Mouse (Mus musculus): ENCODE results near the gene Mt1. TPM values are rescaled to one million over a fixed set of nuclear protein-coding genes. Genes with fewer than 3 reads are reported as not detected.
"Not testable (repeated sequence)": the region's sequence is repeated elsewhere in the genome, so short reads cannot be mapped to it uniquely, and the experiment has no call there.

The Mt1 gene
- polyA plus RNA-seq (2014; fragmentation: Nextera tagmentation; extraction: Ambion mirVana): 438 and 453 TPM in 2 replicates

DNA sequence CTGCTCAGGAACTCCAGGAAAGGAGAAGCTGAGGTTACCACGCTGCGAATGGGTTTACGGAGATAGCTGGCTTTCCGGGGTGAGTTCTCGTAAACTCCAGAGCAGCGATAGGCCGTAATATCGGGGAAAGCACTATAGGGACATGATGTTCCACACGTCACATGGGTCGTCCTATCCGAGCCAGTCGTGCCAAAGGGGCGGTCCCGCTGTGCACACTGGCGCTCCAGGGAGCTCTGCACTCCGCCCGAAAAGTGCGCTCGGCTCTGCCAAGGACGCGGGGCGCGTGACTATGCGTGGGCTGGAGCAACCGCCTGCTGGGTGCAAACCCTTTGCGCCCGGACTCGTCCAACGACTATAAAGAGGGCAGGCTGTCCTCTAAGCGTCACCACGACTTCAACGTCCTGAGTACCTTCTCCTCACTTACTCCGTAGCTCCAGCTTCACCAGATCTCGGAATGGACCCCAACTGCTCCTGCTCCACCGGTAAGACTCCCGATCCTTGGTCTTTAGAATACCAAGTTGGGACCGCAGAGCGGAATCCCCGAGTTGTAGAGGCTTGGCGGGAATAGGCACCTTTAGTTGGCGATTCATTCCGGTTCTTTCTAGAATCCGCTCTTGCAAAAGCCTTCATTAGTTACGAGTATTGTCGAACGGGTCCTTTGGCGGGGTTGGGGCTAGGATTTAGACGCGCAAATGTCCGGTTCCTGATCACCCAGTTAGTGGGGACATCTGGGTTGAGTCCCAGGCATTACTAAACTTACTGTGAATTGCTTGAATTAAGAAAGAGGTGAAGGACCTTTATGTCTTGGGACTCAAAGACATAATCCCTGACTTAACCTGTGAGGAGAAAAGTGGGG lies at the start of gene Mt1:
TSS of gene Mt1 (plus strand) at position 226 of the 856 bp plus-strand sequence.
- Histone ChIP-seq H3K27ac (replicated peaks in 1 of 2; ENCODE audit: control insufficient read depth in 1 of 2, insufficient read depth in 1 of 2, low read depth in 2 of 2, low read length in 2 of 2) (peak within 1 kb of the TSS; percentile 54 to 83), H3K27me3 (ENCODE audit: control insufficient read depth, insufficient read depth, low read length) (peaks cover 56% of the 10 kb centered on the region), H3K4me2 (ENCODE audit: low read length) (peak within 1 kb of the TSS; percentile 84), H3K4me1 (ENCODE audit: control insufficient read depth in 2 of 2, insufficient read depth in 2 of 2, low read length in 2 of 2) (peaks cover 10 to 18% of the 10 kb centered on the region in 2 experiments), H3K9me3 (ENCODE audit: control insufficient read depth, low read length) (no peaks in the 10 kb centered on the region), H3K9ac (ENCODE audit: low read length) (peak within 1 kb of the TSS; percentile 82), H3K4me3 (ENCODE audit: control insufficient read depth in 1 of 2, insufficient read depth in 1 of 2, low read depth in 1 of 2, low read length in 2 of 2) (peak within 1 kb of the TSS; percentile 55 to 59), H3K36me3 (ENCODE audit: control insufficient read depth, insufficient read depth, low read length) (no peaks in the 10 kb centered on the region)
- WGBS: under 1% methylated on average over 50 of the region's 50 CpGs
- peak; percentile 85 for ATAC-seq (ENCODE audit: insufficient number of reproducible peaks, insufficient read depth, low FRiP score, low read depth)

- no peak overlapping the region for H3K27ac ChIP-seq (replicated peaks in 1 of 2; ENCODE audit: control insufficient read depth in 1 of 2, insufficient read depth in 1 of 2, low read depth in 2 of 2, low read length in 2 of 2)
- WGBS: 85% methylated on average over 6 of the region's 6 CpGs
- ATAC-seq (ENCODE audit: insufficient number of reproducible peaks, insufficient read depth, low FRiP score, low read depth): no peak
- no peaks in the 10 kb centered on the region for H3K36me3 ChIP-seq (ENCODE audit: control insufficient read depth, insufficient read depth, low read length)
- H3K4me1 ChIP-seq (ENCODE audit: control insufficient read depth in 2 of 2, insufficient read depth in 2 of 2, low read length in 2 of 2): no peaks in the 10 kb centered on the region
- no peak overlapping the region for H3K9ac ChIP-seq (ENCODE audit: low read length)
- no peak overlapping the region for H3K4me3 ChIP-seq (ENCODE audit: control insufficient read depth in 1 of 2, insufficient read depth in 1 of 2, low read depth in 1 of 2, low read length in 2 of 2)
- no peak overlapping the region for H3K4me2 ChIP-seq (ENCODE audit: low read length)
- H3K27me3 ChIP-seq (ENCODE audit: control insufficient read depth, insufficient read depth, low read length): no peaks in the 10 kb centered on the region
- 0 out of 2 replicates have a peak, but pooled peaks cover 4% of the 10 kb centered on the region for H3K9me3 ChIP-seq (ENCODE audit: control insufficient read depth, low read length)
Observed at GRCm38 (mm10) chr8:94129133-94129789, 49.6 kb upstream of the Mt1 start.

GRCm38 (mm10) chr8:94130126-94130525 lies 48.8 kb upstream of the Mt1 start:
- H3K27ac ChIP-seq (replicated peaks in 1 of 2; ENCODE audit: control insufficient read depth in 1 of 2, insufficient read depth in 1 of 2, low read depth in 2 of 2, low read length in 2 of 2): no peak overlapping the region
- H3K4me1 ChIP-seq (ENCODE audit: control insufficient read depth in 2 of 2, insufficient read depth in 2 of 2, low read length in 2 of 2): no peaks in the 10 kb centered on the region
- H3K4me3 ChIP-seq (ENCODE audit: control insufficient read depth in 1 of 2, insufficient read depth in 1 of 2, low read depth in 1 of 2, low read length in 2 of 2): no peak overlapping the region
- no peaks in the 10 kb centered on the region for H3K27me3 ChIP-seq (ENCODE audit: control insufficient read depth, insufficient read depth, low read length)
- 0 out of 2 replicates have a peak, but pooled peaks cover 4% of the 10 kb centered on the region for H3K9me3 ChIP-seq (ENCODE audit: control insufficient read depth, low read length)
- H3K9ac ChIP-seq (ENCODE audit: low read length): no peak overlapping the region
- no peaks in the 10 kb centered on the region for H3K36me3 ChIP-seq (ENCODE audit: control insufficient read depth, insufficient read depth, low read length)
- WGBS: 85% methylated on average over 4 of the region's 4 CpGs
- no peak for ATAC-seq (ENCODE audit: insufficient number of reproducible peaks, insufficient read depth, low FRiP score, low read depth)
- no peak overlapping the region for H3K4me2 ChIP-seq (ENCODE audit: low read length)

- H3K4me3 ChIP-seq (ENCODE audit: control insufficient read depth in 1 of 2, insufficient read depth in 1 of 2, low read depth in 1 of 2, low read length in 2 of 2): no peak overlapping the region
- ATAC-seq (ENCODE audit: insufficient number of reproducible peaks, insufficient read depth, low FRiP score, low read depth): no peak
- H3K4me2 ChIP-seq (ENCODE audit: low read length): no peak overlapping the region
- no peaks in the 10 kb centered on the region for H3K4me1 ChIP-seq (ENCODE audit: control insufficient read depth in 2 of 2, insufficient read depth in 2 of 2, low read length in 2 of 2)
- H3K9me3 ChIP-seq (ENCODE audit: control insufficient read depth, low read length): 0 out of 2 replicates have a peak, but pooled peaks cover 4% of the 10 kb centered on the region
- 83% methylated on average over 5 of the region's 5 CpGs for WGBS
- H3K27ac ChIP-seq (replicated peaks in 1 of 2; ENCODE audit: control insufficient read depth in 1 of 2, insufficient read depth in 1 of 2, low read depth in 2 of 2, low read length in 2 of 2): no peak overlapping the region
- H3K27me3 ChIP-seq (ENCODE audit: control insufficient read depth, insufficient read depth, low read length): peaks cover 2% of the 10 kb centered on the region; the same call in 1 of the 2 replicates
- H3K36me3 ChIP-seq (ENCODE audit: control insufficient read depth, insufficient read depth, low read length): no peaks in the 10 kb centered on the region
- no peak overlapping the region for H3K9ac ChIP-seq (ENCODE audit: low read length)
Observed at GRCm38 (mm10) chr8:94132096-94132495, 46.8 kb upstream of the Mt1 start.

GRCm38 (mm10) chr8:94134601-94135000 lies 44.3 kb upstream of the Mt1 start:
- ATAC-seq (ENCODE audit: insufficient number of reproducible peaks, insufficient read depth, low FRiP score, low read depth); H3K4me2 ChIP-seq (ENCODE audit: low read length); H3K4me1 ChIP-seq (ENCODE audit: control insufficient read depth in 2 of 2, insufficient read depth in 2 of 2, low read length in 2 of 2); H3K9ac ChIP-seq (ENCODE audit: low read length); H3K27ac ChIP-seq (replicated peaks in 1 of 2; ENCODE audit: control insufficient read depth in 1 of 2, insufficient read depth in 1 of 2, low read depth in 2 of 2, low read length in 2 of 2); H3K9me3 ChIP-seq (ENCODE audit: control insufficient read depth, low read length); H3K27me3 ChIP-seq (ENCODE audit: control insufficient read depth, insufficient read depth, low read length); H3K36me3 ChIP-seq (ENCODE audit: control insufficient read depth, insufficient read depth, low read length); H3K4me3 ChIP-seq (ENCODE audit: control insufficient read depth in 1 of 2, insufficient read depth in 1 of 2, low read depth in 1 of 2, low read length in 2 of 2): not testable (repeated sequence)
- WGBS: 53% methylated on average over 3 of the region's 3 CpGs

DNA sequence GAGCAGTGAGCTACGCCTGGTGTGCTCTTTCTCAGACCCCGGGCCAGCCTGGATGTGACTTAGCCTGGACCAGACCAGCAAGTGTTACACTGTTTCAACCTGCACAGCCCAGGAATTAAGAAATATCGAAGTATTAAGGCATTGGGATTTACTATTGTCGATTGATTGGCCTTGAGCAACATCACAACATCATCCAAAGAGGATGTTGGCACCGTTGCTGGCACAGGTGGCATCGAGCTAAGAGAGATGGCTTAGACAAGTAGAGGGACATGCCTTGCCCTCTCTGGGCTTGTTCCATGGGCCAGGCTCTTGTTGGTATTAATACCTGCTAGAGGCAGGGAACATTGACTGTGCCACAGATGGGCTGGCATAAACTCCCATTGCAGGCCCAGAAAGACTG lies 43.3 kb upstream of the Mt1 start:
- Histone ChIP-seq H3K4me3 (ENCODE audit: control insufficient read depth in 1 of 2, insufficient read depth in 1 of 2, low read depth in 1 of 2, low read length in 2 of 2) (no peak overlapping the region), H3K27me3 (ENCODE audit: control insufficient read depth, insufficient read depth, low read length) (peaks cover 2% of the 10 kb centered on the region; the same call in 1 of the 2 replicates), H3K36me3 (ENCODE audit: control insufficient read depth, insufficient read depth, low read length) (no peaks in the 10 kb centered on the region), H3K4me1 (ENCODE audit: control insufficient read depth in 2 of 2, insufficient read depth in 2 of 2, low read length in 2 of 2) (no peaks in the 10 kb centered on the region), H3K4me2 (ENCODE audit: low read length) (no peak overlapping the region), H3K9ac (ENCODE audit: low read length) (no peak overlapping the region), H3K27ac (replicated peaks in 1 of 2; ENCODE audit: control insufficient read depth in 1 of 2, insufficient read depth in 1 of 2, low read depth in 2 of 2, low read length in 2 of 2) (no peak overlapping the region), H3K9me3 (ENCODE audit: control insufficient read depth, low read length) (0 out of 2 replicates have a peak, but pooled peaks cover 4% of the 10 kb centered on the region)
- WGBS: 88% methylated on average over 6 of the region's 6 CpGs
- ATAC-seq (ENCODE audit: insufficient number of reproducible peaks, insufficient read depth, low FRiP score, low read depth): no peak

DNA sequence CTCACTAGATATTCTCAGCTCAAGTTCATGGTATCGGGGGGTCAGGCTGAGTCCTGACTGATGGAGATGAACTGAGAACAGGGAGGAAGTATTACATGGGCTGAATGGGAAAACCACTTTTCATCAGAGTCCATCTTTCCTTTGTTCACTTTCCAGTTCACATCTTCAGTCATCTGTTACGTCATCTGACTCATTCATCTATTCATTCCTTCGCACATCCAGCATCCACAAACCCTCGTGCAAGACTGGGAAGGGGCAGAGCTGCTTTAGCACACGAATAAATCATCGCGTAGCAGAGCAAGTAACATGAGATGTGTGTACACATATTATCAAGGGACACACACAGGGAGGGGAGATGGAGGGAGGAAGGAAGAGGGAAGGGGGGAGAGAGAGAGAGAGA lies 42.7 kb upstream of the Mt1 start:
- Histone ChIP-seq H3K4me2 (ENCODE audit: low read length) (no peak overlapping the region), H3K27me3 (ENCODE audit: control insufficient read depth, insufficient read depth, low read length) (peaks cover 2% of the 10 kb centered on the region; the same call in 1 of the 2 replicates), H3K9me3 (ENCODE audit: control insufficient read depth, low read length) (0 out of 2 replicates have a peak, but pooled peaks cover 4% of the 10 kb centered on the region), H3K4me1 (ENCODE audit: control insufficient read depth in 2 of 2, insufficient read depth in 2 of 2, low read length in 2 of 2) (no peaks in the 10 kb centered on the region), H3K27ac (replicated peaks in 1 of 2; ENCODE audit: control insufficient read depth in 1 of 2, insufficient read depth in 1 of 2, low read depth in 2 of 2, low read length in 2 of 2) (no peak overlapping the region), H3K4me3 (ENCODE audit: control insufficient read depth in 1 of 2, insufficient read depth in 1 of 2, low read depth in 1 of 2, low read length in 2 of 2) (no peak overlapping the region), H3K36me3 (ENCODE audit: control insufficient read depth, insufficient read depth, low read length) (no peaks in the 10 kb centered on the region), H3K9ac (ENCODE audit: low read length) (no peak overlapping the region)
- 78% methylated on average over 7 of the region's 7 CpGs for WGBS
- no peak for ATAC-seq (ENCODE audit: insufficient number of reproducible peaks, insufficient read depth, low FRiP score, low read depth)

All from heart, embryonic 14.5 days (tissue).